Mouse (Mus musculus): ENCODE measurements at regions not wholly inside any gene's neighbourhood (a gene's known extent, or its start where the extent isn't known, plus 50 kb on each side); places are given as distances from the start of the nearest gene placed in this dataset.

DNA sequence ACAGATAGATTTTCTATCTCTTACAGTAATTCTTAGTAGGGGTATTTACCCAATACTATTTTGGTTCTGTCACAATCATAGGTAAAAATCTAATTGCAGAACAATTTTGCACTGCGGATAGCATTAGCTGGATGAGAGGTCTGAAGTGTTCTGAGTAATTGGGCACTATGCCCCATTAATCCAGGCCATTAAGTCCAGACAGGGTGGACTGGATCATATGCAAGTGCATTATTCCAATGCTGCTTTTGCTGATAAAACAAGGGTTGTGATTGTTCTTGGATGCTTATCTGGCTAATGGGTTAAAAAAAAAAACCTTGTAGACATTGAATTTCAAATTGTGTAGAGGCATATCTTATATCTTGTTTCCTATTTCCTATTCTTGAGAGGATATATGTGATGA lies 1732.6 kb upstream of the Gm6569 start:
- DNase-seq = no peak

DNA sequence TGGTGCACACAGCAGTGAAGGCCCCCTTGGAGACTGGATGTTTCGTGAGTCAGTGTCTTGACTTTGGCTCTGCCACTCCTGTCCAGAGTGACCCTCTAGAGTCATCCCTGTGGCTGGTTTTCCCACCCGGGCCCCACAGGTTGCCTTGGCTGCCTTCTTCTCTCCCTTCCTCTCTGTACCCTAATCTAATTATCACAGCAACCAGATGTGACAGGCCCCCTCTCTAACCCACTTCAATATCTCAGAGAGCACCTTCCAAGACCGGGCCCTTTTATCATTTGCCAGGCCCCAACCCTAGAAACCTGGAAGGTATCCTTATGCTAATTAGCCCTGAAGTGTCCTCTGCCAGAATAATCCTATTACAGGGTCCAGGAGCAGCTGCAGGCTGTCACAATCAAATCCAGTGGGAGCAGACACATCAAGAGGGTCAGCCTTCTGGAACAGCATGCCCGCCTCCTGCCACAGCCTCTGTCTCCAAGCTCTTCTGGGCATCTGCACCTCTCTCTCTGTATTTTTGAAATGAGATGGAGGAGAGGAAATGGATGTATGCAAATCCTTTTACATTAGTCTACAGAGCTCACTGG lies 1728.4 kb upstream of the Gm6569 start:
- no peak for DNase-seq

DNA sequence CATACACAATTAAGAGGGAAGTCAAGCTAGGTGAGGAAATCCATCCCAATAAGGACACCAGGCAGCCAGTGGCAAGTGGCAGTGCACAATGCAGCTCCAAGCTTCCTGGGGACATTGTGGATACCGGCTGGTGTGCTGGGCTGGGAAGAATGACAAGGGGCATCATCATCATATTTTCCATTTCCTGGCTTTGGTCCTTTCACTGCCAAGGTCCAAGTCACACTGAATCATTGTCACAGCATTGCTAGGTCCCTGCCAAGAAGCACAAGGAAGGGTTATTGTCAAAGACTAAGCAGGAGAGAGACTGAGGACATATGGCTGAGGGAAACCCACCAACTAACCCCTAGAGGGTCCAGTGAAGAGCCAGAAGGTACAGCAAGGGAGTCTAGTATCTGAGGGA lies 1723.8 kb upstream of the Gm6569 start:
- DNase-seq = peak; percentile 38

GRCm38 (mm10) chr15:72116772-72117171 lies 1717.6 kb upstream of the Gm6569 start:
- DNase-seq = no peak

GRCm38 (mm10) chr15:72134226-72134625 lies 1700.1 kb upstream of the Gm6569 start:
- DNase-seq = no peak

DNA sequence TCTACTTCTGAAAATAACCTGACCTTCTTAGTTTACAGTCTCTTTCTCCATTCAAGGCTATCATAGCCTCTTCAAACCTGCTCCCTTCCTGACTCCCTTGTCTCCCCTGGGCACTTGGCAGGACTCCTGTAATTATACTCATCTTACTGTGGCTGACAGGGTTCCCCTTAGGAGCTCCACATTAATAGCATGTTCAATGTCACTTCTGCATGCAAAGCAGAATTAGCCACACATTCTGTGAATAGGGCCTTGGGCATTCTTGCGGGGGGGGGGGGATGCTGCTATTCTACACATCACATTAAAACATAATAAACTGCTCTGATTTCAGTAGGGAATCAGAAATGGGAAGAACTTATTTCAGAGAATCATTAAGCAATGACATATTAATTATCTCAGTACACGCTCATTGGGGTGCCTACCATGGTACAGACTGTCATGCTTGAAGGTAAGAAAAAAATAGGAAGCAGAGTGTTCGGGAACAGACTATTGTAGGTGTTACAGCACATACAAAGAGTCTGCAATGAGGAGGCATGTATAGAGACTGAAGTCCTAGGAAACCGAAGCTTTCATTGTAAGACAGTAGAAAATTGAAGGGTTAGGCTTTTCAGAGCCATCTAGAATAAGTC lies 1698.3 kb upstream of the Gm6569 start:
- no peak for DNase-seq

DNA sequence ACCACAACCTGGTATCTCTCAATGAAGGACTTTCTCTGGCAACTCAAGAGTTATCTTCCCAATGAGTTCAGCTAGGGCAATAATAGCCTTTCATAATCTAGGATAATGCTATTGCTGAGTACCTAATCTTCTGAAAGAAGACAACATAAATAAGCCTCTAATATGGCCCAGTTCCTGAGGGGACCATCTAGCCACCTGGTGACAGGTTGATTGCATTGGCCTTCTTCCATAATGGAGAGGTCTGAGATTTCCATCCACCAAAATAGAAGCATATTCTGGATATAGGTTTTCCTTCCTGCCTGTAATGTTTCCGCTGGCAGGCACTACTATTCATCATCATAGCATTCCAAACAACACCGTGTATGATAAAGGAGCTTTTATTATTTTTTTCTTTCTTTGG lies 1694.2 kb upstream of the Gm6569 start:
- DNase-seq = no peak

DNA sequence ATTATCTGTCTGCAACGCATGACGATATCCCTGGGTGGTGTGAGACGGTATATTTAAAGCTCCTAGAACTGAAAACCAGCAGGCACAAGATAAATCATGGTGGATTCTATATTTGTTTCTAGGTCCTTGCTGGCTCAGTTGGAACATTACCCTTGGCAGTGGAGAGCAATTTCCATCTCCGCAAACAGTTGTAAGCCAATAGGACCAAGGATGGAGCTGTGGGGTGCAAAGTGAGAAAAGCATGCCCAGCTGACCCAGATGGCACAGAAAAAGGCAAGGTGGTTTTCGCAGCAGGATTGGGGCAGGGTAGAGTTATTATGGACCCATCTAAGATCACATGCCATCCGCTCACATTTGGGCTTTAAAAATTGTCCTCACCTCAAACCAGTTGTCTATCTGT lies 1683.8 kb upstream of the Gm6569 start:
- peak; percentile 84 for DNase-seq

DNA sequence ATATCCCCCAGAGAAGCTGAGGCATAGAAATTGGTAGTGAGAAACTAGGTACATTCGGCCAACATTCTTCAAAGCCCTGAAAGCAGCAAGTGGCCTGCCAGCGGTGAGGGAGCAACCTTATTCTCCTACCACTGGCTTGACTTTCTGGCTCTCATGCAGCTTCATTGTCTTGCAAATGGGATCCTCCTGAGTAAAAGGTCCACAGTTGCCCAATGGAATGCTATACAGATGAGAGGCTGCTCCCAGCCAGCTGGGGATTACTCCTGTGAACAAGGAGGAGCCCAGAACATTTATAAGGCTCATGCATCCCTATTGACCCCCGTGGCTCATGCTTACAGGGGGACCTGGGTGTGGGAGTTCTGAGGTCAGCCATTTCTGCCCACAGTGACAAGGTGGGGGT lies 1675.9 kb upstream of the Gm6569 start:
- DNase-seq = no peak

GRCm38 (mm10) chr15:72200861-72201260 lies 1633.5 kb upstream of the Gm6569 start:
- no peak for DNase-seq

- DNase-seq = peak; percentile 30
These were observed 1632.6 kb upstream of the Gm6569 start for GRCm38 (mm10) chr15:72201791-72202190.

DNA sequence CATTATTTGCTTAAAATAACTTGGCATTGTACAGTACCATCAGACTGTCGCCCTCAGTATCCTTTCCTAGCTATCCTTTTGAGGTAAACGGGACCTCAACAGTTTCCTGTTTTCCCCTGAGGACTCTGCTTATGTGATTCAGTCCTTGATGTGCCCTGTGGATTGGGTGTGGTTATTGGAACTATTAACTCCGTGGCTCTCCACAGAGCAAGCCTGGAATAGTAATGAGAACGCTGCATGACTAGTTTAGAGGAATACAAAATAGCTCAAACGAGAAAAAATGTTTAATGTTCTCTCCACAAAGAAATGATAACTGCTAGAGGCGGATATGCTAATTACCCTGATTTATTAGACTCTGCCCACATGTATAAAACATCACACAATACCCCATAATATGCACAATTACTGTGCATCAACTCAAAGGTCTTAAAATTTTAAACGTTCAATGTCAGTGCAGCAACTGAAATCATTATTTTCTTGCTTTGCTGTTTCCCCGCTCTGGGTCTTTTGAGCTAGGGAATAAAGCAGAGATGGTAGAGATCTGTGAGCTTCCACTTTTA lies 1629.0 kb upstream of the Gm6569 start:
- DNase-seq = no peak

DNA sequence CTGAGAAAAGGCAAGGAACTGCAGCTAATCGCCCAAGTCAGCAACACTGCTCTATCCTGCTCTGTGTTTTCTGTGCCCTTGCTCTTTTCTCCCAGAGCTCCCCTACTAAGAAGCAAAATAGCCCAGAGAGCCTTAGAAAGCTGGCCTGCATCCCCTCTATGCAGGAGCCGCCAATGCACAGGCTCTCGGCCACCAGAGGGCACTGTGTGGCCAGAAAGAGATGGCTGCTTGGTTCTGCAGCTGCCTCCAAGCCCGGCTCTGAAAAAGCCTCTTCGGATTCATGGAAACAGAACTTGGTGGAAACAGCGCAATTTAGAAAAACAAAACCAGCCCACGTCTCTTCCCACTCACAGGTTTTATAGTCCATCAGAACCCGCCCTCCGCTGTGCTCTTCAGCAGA lies 1628.4 kb upstream of the Gm6569 start:
- DNase-seq = peak; percentile 89

DNA sequence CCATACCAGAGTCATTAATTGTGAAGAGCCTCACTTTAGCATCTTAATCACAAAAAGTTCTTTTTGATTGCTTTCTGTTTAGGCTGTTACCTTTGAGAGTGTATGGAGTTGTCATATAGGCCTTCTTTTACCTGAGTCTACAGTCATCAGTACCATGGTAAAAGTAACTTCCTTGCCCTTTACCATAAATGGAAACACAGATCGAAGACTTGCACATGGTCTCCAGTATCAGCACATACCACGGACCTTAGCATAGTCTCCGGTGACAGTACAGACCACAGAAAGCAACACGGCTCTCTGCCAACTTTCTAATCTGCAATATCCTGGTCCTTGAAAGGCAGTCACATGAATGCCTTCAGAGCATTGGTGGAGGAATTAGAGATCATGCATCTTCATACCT lies 1626.8 kb upstream of the Gm6569 start:
- no peak for DNase-seq

GRCm38 (mm10) chr15:72208076-72208475 lies 1626.3 kb upstream of the Gm6569 start:
- DNase-seq = no peak

DNA sequence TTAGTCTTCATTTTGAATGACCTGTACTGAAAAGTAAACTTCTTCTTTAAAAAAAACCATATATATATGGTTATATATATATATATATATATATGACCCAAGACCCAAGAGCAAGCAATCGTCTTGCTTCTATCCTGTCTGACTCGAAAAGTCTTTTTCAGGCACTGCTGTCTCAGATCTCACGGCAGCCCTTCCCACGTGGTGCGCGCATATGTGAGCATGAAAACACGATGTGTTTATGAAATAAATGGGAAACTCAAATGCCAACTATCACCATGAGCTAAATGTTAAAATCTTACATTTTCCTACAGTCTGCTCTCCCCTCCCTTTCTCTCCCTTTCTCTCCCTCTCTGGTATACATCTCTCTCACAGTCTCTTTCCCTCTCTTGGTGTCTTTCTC lies 1625.4 kb upstream of the Gm6569 start:
- no peak for DNase-seq

- no peak for DNase-seq
These were observed 1616.6 kb upstream of the Gm6569 start for GRCm38 (mm10) chr15:72217731-72218130.

DNA sequence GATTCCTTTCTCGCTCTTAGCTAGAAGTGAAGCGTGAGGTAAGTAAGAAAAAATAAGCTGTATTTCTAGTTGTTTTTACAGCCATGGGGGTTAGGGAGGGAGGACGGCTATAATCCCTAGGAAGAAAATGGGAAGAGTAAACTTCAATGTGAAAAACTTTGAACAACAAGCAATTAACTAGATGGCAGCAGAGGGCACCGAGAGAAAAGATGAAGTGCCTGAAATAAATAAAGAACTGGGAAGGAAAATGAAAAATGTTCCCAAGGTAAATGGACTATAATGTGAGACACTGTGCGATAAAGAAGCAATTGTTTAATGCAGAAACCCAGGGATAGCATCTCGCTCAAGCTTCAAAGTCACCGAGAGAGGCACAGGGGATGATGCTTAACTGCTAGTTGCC lies 1614.4 kb upstream of the Gm6569 start:
- no peak for DNase-seq

DNA sequence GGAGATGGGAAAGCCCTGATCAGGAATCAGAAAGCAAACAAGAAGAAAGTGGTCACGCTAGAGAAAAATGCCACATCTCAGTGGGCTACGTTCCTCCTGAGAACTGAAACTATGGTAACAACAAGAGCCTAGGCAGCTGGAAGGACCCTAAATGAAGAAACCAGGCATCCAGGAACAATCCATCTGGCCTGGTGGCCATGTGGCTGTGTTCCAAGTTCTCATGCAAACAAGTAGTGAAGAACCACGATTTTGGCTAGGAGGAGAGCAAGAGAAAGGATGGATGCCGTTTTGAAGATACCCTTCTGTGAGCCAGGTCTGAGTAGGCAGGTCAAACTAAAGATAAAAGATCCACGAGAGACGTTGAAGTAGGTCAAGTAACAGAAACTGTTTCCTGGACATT lies 1613.6 kb upstream of the Gm6569 start:
- no peak for DNase-seq

- no peak for DNase-seq
These were observed 1602.0 kb upstream of the Gm6569 start for GRCm38 (mm10) chr15:72232355-72232754.

- no peak for DNase-seq
These were observed 1569.7 kb upstream of the Gm6569 start for GRCm38 (mm10) chr15:72264619-72265018.

GRCm38 (mm10) chr15:72283846-72284245 lies 1550.5 kb upstream of the Gm6569 start:
- DNase-seq = no peak

- DNase-seq = no peak
These were observed 1537.7 kb upstream of the Gm6569 start for GRCm38 (mm10) chr15:72296648-72297047.

- DNase-seq = no peak
These were observed 1521.9 kb upstream of the Gm6569 start for GRCm38 (mm10) chr15:72312417-72312816.

GRCm38 (mm10) chr15:72321528-72321927 lies 1512.8 kb upstream of the Gm6569 start:
- no peak for DNase-seq

Measured in cerebellum, adult 11 months (tissue).